Mouse (Mus musculus): Measurements from ENCODE around the gene Btbd8.

Gene Btbd8

GRCm38 (mm10) chr5:107518602-107519001, 80.8 kb downstream of the Btbd8 start:
- no peak for DNase-seq (ENCODE audit: low spot score)

GRCm38 (mm10) chr5:107521386-107521785, 83.6 kb downstream of the Btbd8 start:
- no peak for DNase-seq (ENCODE audit: low spot score)

- no peak for DNase-seq (ENCODE audit: low spot score)
Measured at GRCm38 (mm10) chr5:107521897-107522296, 84.1 kb downstream of the Btbd8 start.

GRCm38 (mm10) chr5:107524281-107524680, 86.5 kb downstream of the Btbd8 start:
- no peak for DNase-seq (ENCODE audit: low spot score)

GRCm38 (mm10) chr5:107528856-107529255, 91.1 kb downstream of the Btbd8 start:
- DNase-seq (ENCODE audit: low spot score), result no peak

GRCm38 (mm10) chr5:107533590-107533989, 95.8 kb downstream of the Btbd8 start:
- DNase-seq (ENCODE audit: low spot score), result no peak

- DNase-seq (ENCODE audit: low spot score), result no peak
Measured at GRCm38 (mm10) chr5:107534581-107534980, 96.8 kb downstream of the Btbd8 start, which contains the start of gene 1700028K03Rik. Gene 1700028K03Rik, plus strand, starts transcription at chr5:107534709.

GRCm38 (mm10) chr5:107541696-107542095, 103.9 kb downstream of the Btbd8 start:
- DNase-seq (ENCODE audit: low spot score), result no peak

- no peak for DNase-seq (ENCODE audit: low spot score)
Measured at GRCm38 (mm10) chr5:107545927-107546326, 108.1 kb downstream of the Btbd8 start.

GRCm38 (mm10) chr5:107547955-107548354, 110.2 kb downstream of the Btbd8 start:
- no peak for DNase-seq (ENCODE audit: low spot score)

- no peak for DNase-seq (ENCODE audit: low spot score)
Measured at GRCm38 (mm10) chr5:107548444-107548843, 110.6 kb downstream of the Btbd8 start.

- DNase-seq (ENCODE audit: low spot score), result no peak
Measured at GRCm38 (mm10) chr5:107554336-107554735, 116.5 kb downstream of the Btbd8 start.

GRCm38 (mm10) chr5:107556969-107557368, 119.2 kb downstream of the Btbd8 start:
- DNase-seq (ENCODE audit: low spot score), result no peak
